Mouse (Mus musculus) adrenal gland, postnatal 36 days (tissue): ENCODE results near the gene Gm6880. TPM values are rescaled to one million over a fixed set of nuclear protein-coding genes. Genes with fewer than 3 reads are reported as not detected.
"Not testable (repeated sequence)": the region's sequence is repeated elsewhere in the genome, so short reads cannot be mapped to it uniquely, and the experiment has no call there.

ENCODE experiments used
- DNase-seq, 2 experiments: peaks; one replicate each; pipeline ENCODE4 v3.0.0; 2021; ENCODE audit warnings: mixed read lengths in 1 of 2
- long read RNA-seq, 2 experiments: library from polyadenylated mRNA; stranded (forward); transcript quantifications; one replicate each; pipeline ENCODE4 v2.0.0; 2021; ENCODE audit warnings: borderline sequencing depth in 2 of 2
- total RNA-seq, 2 experiments: library from RNA; stranded (reverse); gene quantifications; 2 replicates each; pipeline ENCODE4 v1.2.3; 2021

Gm6880 gene
- total RNA-seq: not detected
- long read RNA-seq, experiment 1: 0 reads
- long read RNA-seq, experiment 2: 0 reads

DNA sequence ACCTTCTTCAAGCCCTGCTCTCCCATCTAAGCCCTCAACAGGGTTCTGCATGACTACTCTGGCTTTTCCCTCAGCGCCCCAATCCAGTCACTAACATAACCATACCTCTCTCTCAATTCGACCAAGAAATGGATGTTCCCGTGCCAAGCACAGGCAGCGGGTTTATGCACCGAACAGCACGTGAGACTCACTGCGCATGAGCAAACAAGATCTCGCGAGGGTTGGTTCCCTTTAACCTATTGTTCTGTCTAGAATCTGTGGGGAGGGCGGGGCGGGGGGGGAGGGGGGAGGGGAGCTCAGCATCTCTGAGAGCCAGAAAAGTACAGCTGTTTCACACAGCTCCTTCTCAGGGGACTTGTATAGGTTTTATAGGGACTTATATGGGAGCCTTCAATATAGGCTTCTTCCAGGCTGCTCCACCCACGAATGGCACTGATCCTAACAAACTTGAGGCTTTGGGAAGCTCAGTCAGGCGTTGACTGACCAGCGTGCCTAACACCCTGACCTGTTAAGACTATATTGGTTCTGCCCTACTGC, at the start of gene Gm6880:
TSS of gene Gm6880 (minus strand) at position 51 of the 537 bp plus-strand sequence.
- not testable (repeated sequence) for DNase-seq

DNA sequence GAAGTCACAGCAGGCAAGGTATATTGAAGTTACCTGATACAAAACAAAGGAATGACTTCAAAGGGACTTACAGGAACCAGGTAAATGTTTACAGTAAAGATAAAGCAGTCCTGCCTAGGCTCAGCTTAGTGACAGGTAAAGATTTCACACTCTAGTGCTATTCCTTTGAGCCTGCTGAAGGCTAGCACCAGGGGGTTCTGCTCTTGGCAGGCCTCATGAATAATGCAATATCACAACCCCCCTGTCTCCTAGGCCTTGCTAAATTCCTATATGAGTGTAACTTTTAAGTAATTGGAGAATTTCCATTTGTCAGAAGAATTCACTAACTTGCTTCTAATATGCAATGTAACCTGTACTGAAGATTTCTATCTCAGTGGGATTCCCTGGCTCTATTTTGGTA, 36.3 kb upstream of the Gm6880 start:
- DNase-seq: not testable (repeated sequence)

DNA sequence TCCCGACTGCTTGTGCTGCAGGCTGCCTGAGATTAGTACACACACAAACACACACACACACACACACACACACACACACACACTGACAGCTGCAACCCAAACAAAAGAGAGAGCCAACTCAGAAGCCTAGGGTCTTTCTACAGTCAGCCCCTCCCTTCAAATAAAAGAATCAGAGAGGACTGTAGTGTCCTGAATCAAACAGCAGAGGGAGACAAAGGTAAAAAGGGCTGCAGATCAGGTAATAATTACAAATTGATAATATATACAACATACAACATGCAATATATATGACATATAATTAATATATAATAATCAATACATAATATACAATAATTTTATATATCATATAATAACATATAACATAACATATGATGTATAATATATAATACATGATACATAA, 15.9 kb upstream of the Gm6880 start:
- no peak for DNase-seq

DNA sequence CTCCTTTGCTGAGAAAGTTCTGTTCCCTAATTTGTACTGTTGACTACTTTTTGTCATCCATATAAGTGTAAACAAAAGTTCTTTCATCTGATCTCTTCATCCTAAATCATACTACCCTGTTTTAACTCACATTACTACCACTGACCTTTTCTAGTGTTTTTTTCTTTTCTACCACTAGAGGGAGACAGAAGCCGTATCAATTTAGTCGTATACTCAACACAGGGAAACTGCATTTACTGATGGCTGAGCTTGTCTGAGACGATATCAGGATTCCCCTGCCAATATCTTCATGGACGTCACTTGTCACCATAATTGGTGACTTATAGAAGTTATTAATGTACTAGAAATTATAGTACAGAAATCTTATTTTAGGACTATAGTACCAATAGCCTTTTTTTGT, 28.4 kb downstream of the Gm6880 start:
- no peak for DNase-seq

DNA sequence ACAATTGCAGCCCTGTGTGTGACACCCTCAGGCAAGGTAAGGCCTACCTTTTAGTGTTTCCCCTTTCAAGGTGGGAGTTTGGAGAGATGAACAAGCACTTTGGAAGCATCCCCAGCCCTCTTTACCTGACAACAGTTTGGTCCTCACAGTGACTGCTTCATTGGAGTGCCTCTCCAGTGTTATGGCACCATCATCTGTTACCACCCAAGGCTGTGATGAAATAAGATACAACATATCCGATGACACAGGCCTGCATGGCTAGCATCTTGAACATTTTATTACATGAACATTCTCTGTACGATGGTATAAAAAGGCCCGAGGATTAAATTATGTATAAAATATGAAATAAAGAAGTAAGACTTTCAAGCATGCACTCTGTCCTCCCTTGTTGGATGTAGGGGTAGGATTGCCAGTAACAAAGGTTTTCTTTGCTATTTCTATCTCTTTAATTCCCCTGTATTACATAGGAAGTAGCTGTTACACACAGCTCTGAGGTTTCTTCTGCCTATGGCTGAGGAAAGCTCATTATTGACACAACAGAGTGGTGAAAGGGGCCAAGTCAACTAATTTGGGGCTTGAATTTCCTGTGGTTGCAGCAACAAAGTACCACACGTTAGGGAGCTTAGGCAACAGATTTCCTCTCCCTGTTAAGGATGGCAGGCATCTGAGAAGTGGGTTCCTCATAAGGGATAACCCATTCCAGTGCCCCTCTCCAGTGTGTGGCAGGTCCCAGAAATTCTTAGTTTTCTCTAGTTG, 29.9 kb downstream of the Gm6880 start:
- no peak for DNase-seq

Other genes with a start within 250 kb of the Gm6880 start
- gene Flna, start 231.6 kb downstream of the Gm6880 start, total RNA-seq: 100 to 1,000 TPM; 129 to 211 TPM
- 100 to 1,000 TPM in 1 of 2 experiments, 10 to 100 TPM in 1; 53.0 to 121 TPM for gene Emd, start 226.7 kb downstream of the Gm6880 start, total RNA-seq
- gene Rpl10, start 210.6 kb downstream of the Gm6880 start, total RNA-seq: 100 to 1,000 TPM; 409 to 419 TPM
- 10 to 100 TPM; 64.7 to 87.2 TPM for gene Taz, start 199.5 kb downstream of the Gm6880 start, total RNA-seq
- 10 to 100 TPM in 1 of 2 experiments, 1 to 10 TPM in 1; 9.4 to 16.3 TPM for gene Dnase1l1, start 199.1 kb downstream of the Gm6880 start, total RNA-seq
- gene Atp6ap1, start 184.3 kb downstream of the Gm6880 start, total RNA-seq: 100 to 1,000 TPM; 235 to 239 TPM
- 100 to 1,000 TPM; 180 to 272 TPM for gene Gdi1, start 176.4 kb downstream of the Gm6880 start, total RNA-seq
- 10 to 100 TPM; 63.3 to 78.7 TPM for gene Fam50a, start 168.4 kb downstream of the Gm6880 start, total RNA-seq
- 10 to 100 TPM in 1 of 2 experiments, 1 to 10 TPM in 1; 6.0 to 13.1 TPM for gene Plxna3, start 152.3 kb downstream of the Gm6880 start, total RNA-seq
- 10 to 100 TPM; 42.8 to 58.2 TPM for gene Lage3, start 127.8 kb downstream of the Gm6880 start, total RNA-seq
- gene Ubl4a, start 108.2 kb downstream of the Gm6880 start, total RNA-seq: 10 to 100 TPM; 59.6 to 72.6 TPM
- 10 to 100 TPM; 22.8 to 26.8 TPM for gene Slc10a3, start 108.0 kb downstream of the Gm6880 start, total RNA-seq
- gene Fam3a, start 88.1 kb downstream of the Gm6880 start, total RNA-seq: 10 to 100 TPM; 28.6 TPM
- gene Ikbkg, start 88.1 kb downstream of the Gm6880 start, total RNA-seq: 100 to 1,000 TPM in 1 of 2 experiments, 10 to 100 TPM in 1; 71.2 to 110 TPM
- 100 to 1,000 TPM; 172 to 176 TPM for gene G6pdx, start 52.2 kb downstream of the Gm6880 start, total RNA-seq
- not detected for gene Olfr1326-ps1, start 93.5 kb upstream of the Gm6880 start, total RNA-seq
- gene Olfr1325, start 111.3 kb upstream of the Gm6880 start, total RNA-seq: not detected
- under 1 TPM in 1 of 2 experiments, not detected in 1; 0.10 TPM for gene Gm5640, start 164.2 kb upstream of the Gm6880 start, total RNA-seq